Mouse (Mus musculus): ENCODE results near the gene Gjd2. TPM values are rescaled to one million over a fixed set of nuclear protein-coding genes. Genes with fewer than 3 reads are reported as not detected.

The Gjd2 gene
- polyA plus RNA-seq, 1 experiment from 2014 or later = 2.2 TPM

GRCm38 (mm10) chr2:114047960-114048611 is 34.7 kb upstream of the Gjd2 start:
- H3K4me2 ChIP-seq (replicated peaks) = no peak overlapping the region
- WGBS = 88% methylated on average over 5 of the region's 5 CpGs
- H3K4me1 ChIP-seq = no peaks in the 10 kb centered on the region
- no peak overlapping the region for H3K27ac ChIP-seq (replicated peaks)
- no peaks in the 10 kb centered on the region for H3K36me3 ChIP-seq
- H3K9me3 ChIP-seq = no peaks in the 10 kb centered on the region
- ATAC-seq (ENCODE audit: low FRiP score, low read depth) = no peak
- no peak overlapping the region for H3K4me3 ChIP-seq
- no peaks in the 10 kb centered on the region; the same call in 1 of the 2 replicates for H3K27me3 ChIP-seq
- H3K9ac ChIP-seq (replicated peaks) = no peak overlapping the region

GRCm38 (mm10) chr2:114046151-114046664 is 32.8 kb upstream of the Gjd2 start:
- no peak overlapping the region for H3K4me2 ChIP-seq (replicated peaks)
- 93% methylated on average over 5 of the region's 5 CpGs for WGBS

GRCm38 (mm10) chr2:114037926-114038325 is 24.5 kb upstream of the Gjd2 start:
- no peak overlapping the region for H3K4me2 ChIP-seq (replicated peaks)
- no peaks in the 10 kb centered on the region for H3K9me3 ChIP-seq
- no peak for ATAC-seq (ENCODE audit: low FRiP score, low read depth)
- H3K4me1 ChIP-seq = no peaks in the 10 kb centered on the region
- 80% methylated on average over 2 of the region's 2 CpGs for WGBS
- H3K9ac ChIP-seq (replicated peaks) = no peak overlapping the region
- H3K36me3 ChIP-seq = no peaks in the 10 kb centered on the region
- no peak overlapping the region for H3K27ac ChIP-seq (replicated peaks)
- H3K4me3 ChIP-seq = no peak overlapping the region
- no peaks in the 10 kb centered on the region for H3K27me3 ChIP-seq

More at GRCm38 (mm10) chr2:114046151-114046664, 32.8 kb upstream of the Gjd2 start:
- Histone ChIP-seq H3K27ac (replicated peaks) (no peak overlapping the region), H3K27me3 (no peaks in the 10 kb centered on the region; the same call in 1 of the 2 replicates), H3K4me1 (no peaks in the 10 kb centered on the region), H3K36me3 (no peaks in the 10 kb centered on the region), H3K9ac (replicated peaks) (no peak overlapping the region), H3K4me3 (no peak overlapping the region), H3K9me3 (no peaks in the 10 kb centered on the region)
- no peak for ATAC-seq (ENCODE audit: low FRiP score, low read depth)

- H3K4me1 ChIP-seq = no peaks in the 10 kb centered on the region
- no peak overlapping the region for H3K27ac ChIP-seq (replicated peaks)
- no peak overlapping the region for H3K4me3 ChIP-seq
- H3K9ac ChIP-seq (replicated peaks) = no peak overlapping the region
- no peaks in the 10 kb centered on the region for H3K9me3 ChIP-seq
- no peaks in the 10 kb centered on the region for H3K36me3 ChIP-seq
- H3K27me3 ChIP-seq = no peaks in the 10 kb centered on the region
- WGBS = 65% methylated on average over 2 of the region's 2 CpGs
- H3K4me2 ChIP-seq (replicated peaks) = no peak overlapping the region
- ATAC-seq (ENCODE audit: low FRiP score, low read depth) = no peak
These were observed 18.8 kb upstream of the Gjd2 start for GRCm38 (mm10) chr2:114032259-114032658.

- H3K4me3 ChIP-seq = no peak overlapping the region
- no peaks in the 10 kb centered on the region for H3K36me3 ChIP-seq
- no peak overlapping the region for H3K4me2 ChIP-seq (replicated peaks)
- ATAC-seq (ENCODE audit: low FRiP score, low read depth) = no peak
- H3K9ac ChIP-seq (replicated peaks) = no peak overlapping the region
- no peaks in the 10 kb centered on the region for H3K27me3 ChIP-seq
- 90% methylated on average over 6 of the region's 6 CpGs for WGBS
- no peaks in the 10 kb centered on the region for H3K9me3 ChIP-seq
- peaks cover 5% of the 10 kb centered on the region; the same call in 1 of the 2 replicates for H3K4me1 ChIP-seq
- no peak overlapping the region for H3K27ac ChIP-seq (replicated peaks)
These were observed 10.0 kb upstream of the Gjd2 start for GRCm38 (mm10) chr2:114023383-114023782.

GRCm38 (mm10) chr2:114020210-114020563 is 6.8 kb upstream of the Gjd2 start:
- H3K9me3 ChIP-seq = no peaks in the 10 kb centered on the region
- H3K9ac ChIP-seq (replicated peaks) = no peak overlapping the region
- peaks cover 8% of the 10 kb centered on the region; the same call in 1 of the 2 replicates for H3K4me1 ChIP-seq
- no peak overlapping the region for H3K4me2 ChIP-seq (replicated peaks)
- H3K27me3 ChIP-seq = no peaks in the 10 kb centered on the region
- no peak overlapping the region for H3K4me3 ChIP-seq
- 0 out of 2 replicates have a peak, but pooled peaks have one; percentile 7 for ATAC-seq (ENCODE audit: low FRiP score, low read depth)
- no peak overlapping the region for H3K27ac ChIP-seq (replicated peaks)
- no peaks in the 10 kb centered on the region for H3K36me3 ChIP-seq

- Histone ChIP-seq H3K27me3 (peaks cover 3% of the 10 kb centered on the region), H3K4me2 (replicated peaks) (no peak overlapping the region), H3K9me3 (no peaks in the 10 kb centered on the region), H3K9ac (replicated peaks) (no peak overlapping the region), H3K4me1 (peaks cover 8% of the 10 kb centered on the region; the same call in 1 of the 2 replicates), H3K36me3 (no peaks in the 10 kb centered on the region), H3K27ac (replicated peaks) (no peak overlapping the region), H3K4me3 (no peak overlapping the region)
- WGBS = 73% methylated on average over 11 of the region's 11 CpGs
- 0 out of 2 replicates have a peak, but pooled peaks have one; percentile 47 for ATAC-seq (ENCODE audit: low FRiP score, low read depth)
These were observed 6.2 kb upstream of the Gjd2 start for GRCm38 (mm10) chr2:114019474-114020209.

- H3K36me3 ChIP-seq = no peaks in the 10 kb centered on the region
- H3K4me2 ChIP-seq (replicated peaks) = no peak overlapping the region
- no peak overlapping the region for H3K4me3 ChIP-seq
- H3K4me1 ChIP-seq = peaks cover 17% of the 10 kb centered on the region
- H3K9ac ChIP-seq (replicated peaks) = no peak overlapping the region
- no peak for ATAC-seq (ENCODE audit: low FRiP score, low read depth)
- no peaks in the 10 kb centered on the region for H3K9me3 ChIP-seq
- H3K27ac ChIP-seq (replicated peaks) = 0 out of 2 replicates have a peak overlapping the region, but pooled peaks have one; percentile 20
- H3K27me3 ChIP-seq = peaks cover 18% of the 10 kb centered on the region
- WGBS = 24% methylated on average over 10 of the region's 10 CpGs
These were observed 4.7 kb upstream of the Gjd2 start for GRCm38 (mm10) chr2:114018136-114018535.

GRCm38 (mm10) chr2:114014839-114015238 is 1.4 kb upstream of the Gjd2 start:
- peaks cover 37% of the 10 kb centered on the region for H3K27me3 ChIP-seq

GRCm38 (mm10) chr2:114013846-114014245 is 427 bp upstream of the Gjd2 start:
- Histone ChIP-seq H3K4me1 (peaks cover 22% of the 10 kb centered on the region), H3K9ac (replicated peaks) (peak overlapping the region; percentile 70), H3K4me3 (peak overlapping the region; percentile 64), H3K27ac (replicated peaks) (peak overlapping the region; percentile 56; the same call in 1 of the 2 replicates), H3K36me3 (no peaks in the 10 kb centered on the region), H3K4me2 (replicated peaks) (peak overlapping the region; percentile 96), H3K9me3 (no peaks in the 10 kb centered on the region), H3K27me3 (peaks cover 37% of the 10 kb centered on the region)
- peak; percentile 23 for ATAC-seq (ENCODE audit: low FRiP score, low read depth)
- WGBS = 1% methylated on average over 13 of the region's 13 CpGs

More at GRCm38 (mm10) chr2:114014839-114015238, 1.4 kb upstream of the Gjd2 start:
- 78% methylated on average over 6 of the region's 6 CpGs for WGBS
- Histone ChIP-seq H3K9me3 (no peaks in the 10 kb centered on the region), H3K36me3 (no peaks in the 10 kb centered on the region), H3K9ac (replicated peaks) (no peak overlapping the region), H3K4me2 (replicated peaks) (no peak overlapping the region), H3K4me3 (no peak overlapping the region), H3K27ac (replicated peaks) (no peak overlapping the region), H3K4me1 (peaks cover 23% of the 10 kb centered on the region)
- ATAC-seq (ENCODE audit: low FRiP score, low read depth) = no peak

- Histone ChIP-seq H3K4me1 (peaks cover 15% of the 10 kb centered on the region; the same call in 1 of the 2 replicates), H3K9me3 (no peaks in the 10 kb centered on the region), H3K4me2 (replicated peaks) (peak overlapping the region; percentile 96), H3K9ac (replicated peaks) (peak overlapping the region; percentile 70), H3K4me3 (peak overlapping the region; percentile 64), H3K27ac (replicated peaks) (peak overlapping the region; percentile 56; the same call in 1 of the 2 replicates), H3K27me3 (peaks cover 37% of the 10 kb centered on the region), H3K36me3 (no peaks in the 10 kb centered on the region)
- peak; percentile 78 for ATAC-seq (ENCODE audit: low FRiP score, low read depth)
- WGBS = 2% methylated on average over 18 of the region's 19 CpGs
These were observed 639 bp downstream of the Gjd2 start for GRCm38 (mm10) chr2:114012749-114013211.

GRCm38 (mm10) chr2:114011838-114012237 is 1.6 kb downstream of the Gjd2 start:
- no peak overlapping the region for H3K27ac ChIP-seq (replicated peaks)
- H3K9ac ChIP-seq (replicated peaks) = no peak overlapping the region
- 50% methylated on average over 4 of the region's 4 CpGs for WGBS
- H3K36me3 ChIP-seq = no peaks in the 10 kb centered on the region
- H3K27me3 ChIP-seq = peaks cover 37% of the 10 kb centered on the region
- ATAC-seq (ENCODE audit: low FRiP score, low read depth) = no peak
- H3K4me3 ChIP-seq = no peak overlapping the region
- H3K4me2 ChIP-seq (replicated peaks) = 0 out of 2 replicates have a peak overlapping the region, but pooled peaks have one; percentile 15
- H3K9me3 ChIP-seq = no peaks in the 10 kb centered on the region
- H3K4me1 ChIP-seq = peaks cover 15% of the 10 kb centered on the region; the same call in 1 of the 2 replicates
